Mouse (Mus musculus) hindbrain, embryonic 15.5 days (tissue): ENCODE measurements around the gene Sptbn2. TPM values are rescaled to one million over a fixed set of nuclear protein-coding genes. Genes with fewer than 3 reads are reported as not detected.
"Not testable (repeated sequence)": the region's sequence is repeated elsewhere in the genome, so short reads cannot be mapped to it uniquely, and the experiment has no call there.

Experiments
- ATAC-seq: fragments of 200-750 bp; cut with Nextera tagmentation; 2 replicates; pipeline ENCODE4 v1.8.0; 2017; ENCODE audit warnings: low read depth, moderate number of reproducible peaks, moderate TSS enrichment; ENCODE audit not compliant: low FRiP score
- H3K27ac ChIP-seq: fragments of 300-500 bp; sonication (generic); replicated peaks from 2 replicates; pipeline ENCODE4 v1.5.1; 2015; ENCODE audit warnings: mild to moderate bottlenecking, inconsistent platforms
- H3K27me3 ChIP-seq: fragments of 300-500 bp; sonication (generic); 2 replicates; pipeline ENCODE4 v1.6.1; 2015; ENCODE audit warnings: control low read depth, inconsistent platforms
- H3K36me3 ChIP-seq: fragments of 300-500 bp; sonication (generic); 2 replicates; pipeline ENCODE4 v1.6.1; 2015; ENCODE audit warnings: control low read depth, inconsistent platforms
- H3K4me1 ChIP-seq: fragments of 300-500 bp; sonication (generic); replicated peaks from 2 replicates; pipeline ENCODE4 v1.6.1; 2015; ENCODE audit warnings: control low read depth, inconsistent platforms
- H3K4me2 ChIP-seq: fragments of 300-500 bp; sonication (generic); 2 replicates; pipeline ENCODE4 v1.6.1; 2015; ENCODE audit warnings: moderate library complexity, mild to moderate bottlenecking, inconsistent platforms
- H3K4me3 ChIP-seq: fragments of 300-500 bp; sonication (generic); 2 replicates; pipeline ENCODE4 v1.5.1; 2015; ENCODE audit warnings: mild to moderate bottlenecking, inconsistent platforms
- H3K9ac ChIP-seq: fragments of 300-500 bp; sonication (generic); 2 replicates; pipeline ENCODE4 v1.6.1; 2015; ENCODE audit warnings: inconsistent platforms
- H3K9me3 ChIP-seq: fragments of 300-500 bp; sonication (generic); 2 replicates; pipeline ENCODE4 v1.6.1; 2016; ENCODE audit warnings: control low read depth, inconsistent platforms
- WGBS: fragments of 180-500 bp; shearing (Covaris S2); methylation state at CpG from one replicate; pipeline ENCODE4 v1.1.7; 2015; 5-methylcytosine and 5-hydroxymethylcytosine counted together
- polyA plus RNA-seq: library from polyadenylated mRNA; unstranded; fragments of >200 nt; fragmentation: Nextera tagmentation; extraction: Ambion mirVana; gene quantifications from 2 replicates; pipeline ENCODE4 v1.2.1, GENCODE M21; 2015

The Sptbn2 gene
- polyA plus RNA-seq, 1 experiment from 2014 or later = 33.5 TPM

GRCm38 (mm10) chr19:4755565-4756192 lies 44.7 kb downstream of the Sptbn2 start:
- Histone ChIP-seq H3K36me3 (peaks cover 19% of the 10 kb centered on the region), H3K27ac (peak overlapping the region; percentile 99), H3K4me3 (peak overlapping the region; percentile 81), H3K9ac (peak overlapping the region; percentile 46), H3K9me3 (no peaks in the 10 kb centered on the region), H3K4me1 (peaks cover 36% of the 10 kb centered on the region), H3K4me2 (peak overlapping the region; percentile 74), H3K27me3 (no peaks in the 10 kb centered on the region)
- ATAC-seq = peak; percentile 63
- WGBS = under 1% methylated on average over 10 of the region's 10 CpGs

GRCm38 (mm10) chr19:4756193-4756911 lies 45.4 kb downstream of the Sptbn2 start, which contains the start of gene Rbm4b:
Gene Rbm4b, plus strand, starts transcription at chr19:4756497.
- H3K27me3 ChIP-seq = no peaks in the 10 kb centered on the region
- peak; percentile 97 for ATAC-seq
- H3K36me3 ChIP-seq = peaks cover 20% of the 10 kb centered on the region

GRCm38 (mm10) chr19:4756921-4757320 lies 46.0 kb downstream of the Sptbn2 start:
- Histone ChIP-seq H3K27ac (peak overlapping the region; percentile 99), H3K4me1 (peaks cover 48% of the 10 kb centered on the region), H3K4me3 (peak overlapping the region; percentile 81), H3K9me3 (no peaks in the 10 kb centered on the region), H3K4me2 (peak overlapping the region; percentile 74), H3K9ac (peak overlapping the region; percentile 92), H3K27me3 (no peaks in the 10 kb centered on the region), H3K36me3 (peaks cover 19% of the 10 kb centered on the region)
- no peak for ATAC-seq
- 2% methylated on average over 9 of the region's 9 CpGs for WGBS

More at GRCm38 (mm10) chr19:4756193-4756911, 45.4 kb downstream of the Sptbn2 start, which contains the start of gene Rbm4b:
- Histone ChIP-seq H3K4me1 (peaks cover 43% of the 10 kb centered on the region), H3K4me3 (peak within 1 kb of the TSS; percentile 81), H3K9ac (peak within 1 kb of the TSS; percentile 92), H3K9me3 (no peaks in the 10 kb centered on the region), H3K4me2 (peak within 1 kb of the TSS; percentile 74), H3K27ac (peak within 1 kb of the TSS; percentile 99)
- under 1% methylated on average over 63 of the region's 65 CpGs for WGBS

DNA sequence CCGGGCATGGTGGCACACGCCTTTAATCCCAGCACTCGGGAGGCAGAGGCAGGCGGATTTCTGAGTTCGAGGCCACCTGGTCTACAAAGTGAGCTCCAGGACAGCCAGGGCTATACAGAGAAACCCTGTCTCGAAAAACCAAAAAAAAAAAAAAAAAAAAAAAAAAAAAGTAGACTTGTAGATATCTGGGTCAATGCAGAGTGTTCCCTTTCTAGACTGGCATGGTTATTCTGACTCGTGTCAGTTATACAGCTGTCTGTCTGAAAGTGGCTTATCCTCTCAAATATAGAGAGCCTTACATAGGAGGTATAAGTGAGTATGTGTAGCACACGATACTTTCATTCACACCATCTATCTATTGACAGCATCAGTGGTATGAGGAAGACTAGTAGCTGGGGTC lies 49.6 kb downstream of the Sptbn2 start:
- not testable (repeated sequence) for H3K4me3 ChIP-seq, H3K9ac ChIP-seq, H3K27me3 ChIP-seq, H3K9me3 ChIP-seq, ATAC-seq, H3K27ac ChIP-seq
- Histone ChIP-seq H3K36me3 (peaks cover 39% of the 10 kb centered on the region), H3K4me2 (0 out of 2 replicates have a peak overlapping the region, but pooled peaks have one; percentile 13), H3K4me1 (peaks cover 72% of the 10 kb centered on the region)
- 88% methylated on average over 8 of the region's 8 CpGs for WGBS

DNA sequence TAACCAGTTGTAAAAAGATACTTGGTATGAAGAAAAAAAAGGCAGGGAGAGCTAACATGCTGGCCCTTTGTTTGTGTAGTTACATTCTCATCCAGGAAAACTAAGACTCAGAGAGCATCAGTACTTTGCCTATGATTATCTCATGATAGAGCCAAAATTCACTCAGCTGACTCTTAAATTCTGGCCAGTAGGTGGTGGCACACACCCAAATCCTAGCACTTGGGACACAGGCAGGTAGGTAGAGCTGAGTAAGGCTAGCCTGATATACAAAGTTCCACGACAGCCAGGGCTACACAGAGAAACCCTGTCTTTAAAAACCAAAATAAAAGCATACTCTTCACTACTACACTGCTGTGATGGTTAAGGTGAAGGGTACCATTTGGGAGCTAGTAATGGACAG lies 51.9 kb downstream of the Sptbn2 start:
- no peak overlapping the region for H3K9ac ChIP-seq
- 62% methylated on average over 1 of the region's 1 CpGs for WGBS
- no peaks in the 10 kb centered on the region for H3K27me3 ChIP-seq
- peaks cover 54% of the 10 kb centered on the region for H3K36me3 ChIP-seq
- H3K4me2 ChIP-seq = no peak overlapping the region
- ATAC-seq = no peak
- H3K4me3 ChIP-seq = no peak overlapping the region
- no peaks in the 10 kb centered on the region for H3K9me3 ChIP-seq
- peaks cover 67% of the 10 kb centered on the region for H3K4me1 ChIP-seq
- no peak overlapping the region for H3K27ac ChIP-seq

DNA sequence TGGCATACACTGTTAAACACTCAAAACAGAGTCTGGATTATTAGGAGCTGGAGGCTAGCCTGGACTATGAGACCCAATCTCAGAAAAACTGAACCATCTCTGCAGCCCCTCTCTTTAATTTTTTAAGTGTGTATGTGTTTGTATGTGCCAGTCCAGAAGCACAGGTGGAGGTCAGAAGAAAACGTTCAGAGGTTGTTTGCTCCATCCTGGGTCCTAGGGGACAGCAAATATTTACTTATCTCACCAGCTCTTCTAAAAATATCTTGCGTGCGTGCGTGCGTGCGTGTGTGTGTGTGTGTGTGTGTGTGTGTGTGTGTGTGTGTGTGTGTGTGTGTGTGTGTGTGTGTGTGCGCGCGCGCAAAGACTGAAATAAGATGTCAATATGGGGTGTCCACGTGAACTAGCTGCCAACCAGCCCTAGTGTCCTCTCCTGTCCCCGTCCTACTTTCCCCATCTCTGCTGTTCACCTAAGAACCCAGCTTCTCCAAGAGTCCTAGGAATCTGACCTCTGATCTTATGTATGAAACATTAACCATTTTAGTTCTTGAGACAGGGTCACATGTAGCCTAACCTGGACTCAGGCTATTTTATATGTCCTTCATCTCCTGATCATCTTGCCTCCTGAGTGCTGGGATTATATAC lies 56.7 kb downstream of the Sptbn2 start:
- H3K36me3 ChIP-seq = peaks cover 72% of the 10 kb centered on the region
- H3K4me3 ChIP-seq = no peak overlapping the region
- no peak overlapping the region for H3K9ac ChIP-seq
- no peak overlapping the region for H3K27ac ChIP-seq
- 92% methylated on average over 12 of the region's 12 CpGs for WGBS
- peaks cover 23% of the 10 kb centered on the region for H3K4me1 ChIP-seq
- no peak overlapping the region for H3K4me2 ChIP-seq
- no peak for ATAC-seq
- H3K9me3 ChIP-seq = no peaks in the 10 kb centered on the region
- no peaks in the 10 kb centered on the region for H3K27me3 ChIP-seq

DNA sequence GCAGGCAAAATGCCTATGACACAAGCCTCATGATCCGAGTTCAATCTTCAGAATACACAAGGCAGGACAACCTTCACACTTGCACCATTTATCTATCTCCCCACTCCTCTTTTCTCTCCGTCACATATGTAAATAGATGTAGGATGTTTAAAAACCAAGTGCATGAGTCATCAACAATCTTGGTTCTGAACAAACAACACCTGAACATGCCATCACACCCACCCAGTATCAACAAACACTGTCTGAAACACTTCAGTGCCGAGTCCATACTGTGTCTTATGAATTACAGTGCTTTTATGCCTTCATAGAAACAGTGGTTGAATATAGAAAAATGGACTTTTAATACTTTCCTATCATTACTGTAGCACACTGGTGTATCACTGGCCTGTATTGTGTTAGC lies 61.8 kb downstream of the Sptbn2 start:
- no peak overlapping the region for H3K9ac ChIP-seq
- H3K27me3 ChIP-seq = no peaks in the 10 kb centered on the region
- H3K4me1 ChIP-seq = no peaks in the 10 kb centered on the region
- no peak overlapping the region for H3K4me2 ChIP-seq
- H3K36me3 ChIP-seq = peaks cover 68% of the 10 kb centered on the region
- H3K9me3 ChIP-seq = no peaks in the 10 kb centered on the region
- no peak for ATAC-seq
- no peak overlapping the region for H3K27ac ChIP-seq
- 89% methylated on average over 3 of the region's 3 CpGs for WGBS
- no peak overlapping the region for H3K4me3 ChIP-seq

DNA sequence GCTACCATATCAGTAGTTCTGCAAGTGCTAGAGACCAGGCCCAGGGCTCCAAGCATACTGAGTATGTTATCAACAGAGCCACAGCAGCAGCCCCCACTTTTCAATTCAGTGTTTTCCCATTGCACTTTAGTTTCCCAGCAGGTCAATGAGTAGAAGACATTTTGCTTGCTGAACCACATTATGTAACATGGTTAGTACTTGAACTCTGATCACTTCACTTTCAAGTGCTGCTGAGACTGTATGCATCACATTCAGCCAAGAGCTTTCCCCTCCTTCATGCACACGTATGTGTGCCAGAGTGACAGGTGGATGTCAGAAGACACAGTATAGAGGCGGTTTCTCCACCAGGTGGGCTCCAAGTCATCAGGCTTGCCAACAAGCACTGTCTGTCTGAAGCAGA lies 71.9 kb downstream of the Sptbn2 start:
- WGBS = 88% methylated on average over 2 of the region's 2 CpGs
- H3K9me3 ChIP-seq = no peaks in the 10 kb centered on the region
- no peak overlapping the region for H3K27ac ChIP-seq
- no peak overlapping the region for H3K4me3 ChIP-seq
- peaks cover 54% of the 10 kb centered on the region for H3K36me3 ChIP-seq
- H3K27me3 ChIP-seq = no peaks in the 10 kb centered on the region
- peaks cover 13% of the 10 kb centered on the region for H3K4me1 ChIP-seq
- H3K4me2 ChIP-seq = no peak overlapping the region
- no peak overlapping the region for H3K9ac ChIP-seq
- no peak for ATAC-seq

DNA sequence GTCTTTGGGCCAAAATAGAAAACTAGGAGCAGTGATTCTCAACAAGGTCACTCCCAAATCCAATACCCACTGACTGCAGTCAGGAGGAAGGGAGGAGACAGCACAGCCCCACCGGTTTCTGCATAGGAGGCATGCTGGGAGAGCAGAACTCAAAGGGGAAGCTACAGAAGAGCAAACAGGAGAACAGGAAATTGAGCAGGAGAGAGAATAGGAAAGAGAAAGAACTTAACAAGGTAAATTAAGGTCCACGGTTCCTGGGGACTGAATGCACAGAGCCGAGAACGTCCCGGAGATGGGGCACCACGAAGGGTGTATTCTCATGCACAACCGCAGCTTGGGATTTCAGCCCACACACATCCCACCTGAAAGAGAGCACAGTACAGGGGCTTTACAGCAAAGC lies 74.2 kb downstream of the Sptbn2 start:
- 89% methylated on average over 7 of the region's 7 CpGs for WGBS
- peaks cover 63% of the 10 kb centered on the region for H3K36me3 ChIP-seq

DNA sequence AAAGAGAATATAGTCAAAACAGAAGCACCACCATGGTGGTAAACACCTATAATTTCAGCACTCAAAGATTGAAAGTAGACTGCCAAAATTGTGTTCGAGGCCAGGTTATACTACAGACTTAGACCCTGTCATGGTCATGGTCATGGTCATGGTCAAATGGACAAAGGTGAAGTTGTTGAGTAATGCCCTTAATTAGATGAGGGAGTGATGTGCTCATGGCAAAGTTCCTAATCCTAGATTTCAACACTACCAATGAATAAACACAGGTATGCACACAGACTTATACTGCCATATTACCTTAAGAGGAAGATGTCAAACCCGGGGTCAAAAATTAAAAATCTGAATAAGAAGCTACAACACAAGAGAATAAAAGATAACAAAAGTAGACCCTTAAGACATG lies 75.3 kb downstream of the Sptbn2 start:
- H3K4me3 ChIP-seq = no peak overlapping the region
- no peak overlapping the region for H3K4me2 ChIP-seq
- no peak overlapping the region for H3K27ac ChIP-seq
- WGBS = 96% methylated on average over 2 of the region's 2 CpGs
- ATAC-seq = no peak
- H3K27me3 ChIP-seq = no peaks in the 10 kb centered on the region
- no peaks in the 10 kb centered on the region for H3K9me3 ChIP-seq
- peaks cover 65% of the 10 kb centered on the region for H3K36me3 ChIP-seq
- H3K9ac ChIP-seq = no peak overlapping the region
- peaks cover 45% of the 10 kb centered on the region for H3K4me1 ChIP-seq

More for the DNA sequence above, 74.2 kb downstream of the Sptbn2 start:
- Histone ChIP-seq H3K4me3 (no peak overlapping the region), H3K4me2 (no peak overlapping the region), H3K27ac (no peak overlapping the region), H3K9me3 (no peaks in the 10 kb centered on the region), H3K9ac (no peak overlapping the region), H3K27me3 (no peaks in the 10 kb centered on the region), H3K4me1 (peaks cover 34% of the 10 kb centered on the region)
- no peak for ATAC-seq

DNA sequence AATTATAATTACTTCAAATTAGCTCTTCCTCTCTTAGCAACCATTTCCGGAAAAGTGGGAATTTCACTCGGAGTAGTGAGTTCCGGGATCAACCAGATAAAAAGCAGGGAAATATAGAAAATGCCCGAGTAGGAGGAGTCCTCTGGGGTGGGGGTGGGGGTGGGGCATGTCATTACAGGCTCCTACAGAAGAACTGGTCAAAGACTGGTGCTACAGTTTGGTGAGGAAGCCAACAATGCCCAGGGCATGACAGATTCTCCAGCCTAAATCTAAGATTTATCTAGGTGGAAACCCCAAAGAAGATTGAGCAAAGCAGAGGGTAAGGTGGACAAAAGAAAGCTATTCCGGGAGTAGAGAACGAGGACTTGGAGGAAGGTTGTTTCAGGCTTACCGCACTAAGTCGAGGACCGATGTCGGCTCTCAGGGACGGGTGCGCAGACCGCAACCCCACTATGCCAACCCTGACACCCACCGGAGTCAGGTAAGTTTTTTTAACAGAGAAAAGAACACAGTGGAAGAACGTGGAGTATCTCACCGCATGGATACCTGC lies 82.4 kb downstream of the Sptbn2 start:
- no peaks in the 10 kb centered on the region for H3K9me3 ChIP-seq
- H3K36me3 ChIP-seq = peaks cover 27% of the 10 kb centered on the region
- peak overlapping the region; percentile 74 for H3K4me2 ChIP-seq
- peak overlapping the region; percentile 71 for H3K9ac ChIP-seq
- H3K27ac ChIP-seq = peak overlapping the region; percentile 86
- peak overlapping the region; percentile 65 for H3K4me3 ChIP-seq
- WGBS = 2% methylated on average over 16 of the region's 16 CpGs
- H3K27me3 ChIP-seq = no peaks in the 10 kb centered on the region
- H3K4me1 ChIP-seq = peaks cover 57% of the 10 kb centered on the region
- peak; percentile 24; the same call in 1 of the 2 replicates for ATAC-seq
